Mouse (Mus musculus) left cerebral cortex, adult 2 months (tissue): ENCODE results near the gene Agpat4. TPM values are rescaled to one million over a fixed set of nuclear protein-coding genes. Genes with fewer than 3 reads are reported as not detected.
A peak's percentile ranks its signal among the peaks of the same experiment; 100 is the strongest.

ENCODE experiments used
- DNase-seq, 2 experiments: peaks; one replicate each; pipeline ENCODE4 v3.0.0; 2021 to 2022; ENCODE audit warnings: low spot score in 2 of 2, mixed read lengths in 1 of 2; ENCODE audit errors: extremely low spot score in 1 of 2
- H3K27ac ChIP-seq: fragments of 200-600 bp; 2 replicates; pipeline ENCODE4 v1.8.1; 2022
- H3K4me3 ChIP-seq: fragments of 200-600 bp; 2 replicates; pipeline ENCODE4 v1.8.1; 2022
- CTCF ChIP-seq: fragments of 200-600 bp; IDR thresholded peaks from 2 replicates; pipeline ENCODE4 v1.8.1; 2022; ENCODE audit warnings: antibody characterized with exemption, mild to moderate bottlenecking, moderate library complexity
- intact Hi-C: fragments of 180-260 bp; cut with DNase I; formaldehyde crosslinking; loops from one replicate; pipeline ENCODE4 v1.15.1; 2025
- total RNA-seq, 2 experiments: library from RNA; stranded (reverse); gene quantifications; 2 replicates each; pipeline ENCODE4 v1.2.3; 2021

Agpat4 gene
- total RNA-seq, 2 experiments from 2014 or later: 55.8 to 59.3 TPM

- no peak for TF ChIP-seq CTCF
- intact Hi-C loops: no loop called here
- no peak for DNase-seq
- H3K4me3 ChIP-seq: no peak overlapping the region
- H3K27ac ChIP-seq: no peak overlapping the region
Measured at GRCm38 (mm10) chr17:12127056-12127455, 8.6 kb downstream of the Agpat4 start.

GRCm38 (mm10) chr17:12128976-12129375 is 10.5 kb downstream of the Agpat4 start:
- no peak overlapping the region for H3K27ac ChIP-seq
- no peak for DNase-seq
- intact Hi-C loops: no loop called here
- TF ChIP-seq CTCF: no peak
- H3K4me3 ChIP-seq: no peak overlapping the region

GRCm38 (mm10) chr17:12131171-12131570 is 12.7 kb downstream of the Agpat4 start:
- no peak for DNase-seq
- intact Hi-C loops: no loop called here
- Histone ChIP-seq H3K4me3 (no peak overlapping the region), H3K27ac (no peak overlapping the region)
- no peak for TF ChIP-seq CTCF

- Histone ChIP-seq H3K4me3 (no peak overlapping the region), H3K27ac (no peak overlapping the region)
- intact Hi-C loops: no loop called here
- no peak for DNase-seq
- no peak for TF ChIP-seq CTCF
Measured at GRCm38 (mm10) chr17:12131581-12131980, 13.1 kb downstream of the Agpat4 start.

GRCm38 (mm10) chr17:12132904-12133303 is 14.4 kb downstream of the Agpat4 start:
- no peak for DNase-seq
- Histone ChIP-seq H3K4me3 (no peak overlapping the region), H3K27ac (no peak overlapping the region)
- TF ChIP-seq CTCF: no peak
- intact Hi-C loops: no loop called here

GRCm38 (mm10) chr17:12133985-12134384 is 15.5 kb downstream of the Agpat4 start:
- TF ChIP-seq CTCF: no peak
- Histone ChIP-seq H3K4me3 (no peak overlapping the region), H3K27ac (no peak overlapping the region)
- intact Hi-C loops: no loop called here
- no peak for DNase-seq

- DNase-seq: no peak
- TF ChIP-seq CTCF: no peak
- H3K4me3 ChIP-seq: no peak overlapping the region
- H3K27ac ChIP-seq: no peak overlapping the region
- intact Hi-C loops: no loop called here
Measured at GRCm38 (mm10) chr17:12134975-12135633, 16.6 kb downstream of the Agpat4 start.

GRCm38 (mm10) chr17:12138355-12138754 is 19.9 kb downstream of the Agpat4 start:
- DNase-seq: no peak
- H3K27ac ChIP-seq: no peak overlapping the region
- intact Hi-C loops: no loop called here
- no peak for TF ChIP-seq CTCF
- no peak overlapping the region for H3K4me3 ChIP-seq

- peak overlapping the region; percentile 51; the same call in 1 of the 2 replicates for H3K27ac ChIP-seq
- no peak for DNase-seq
- TF ChIP-seq CTCF: no peak
Measured at GRCm38 (mm10) chr17:12143948-12144364, 25.5 kb downstream of the Agpat4 start.

GRCm38 (mm10) chr17:12146132-12146681 is 27.7 kb downstream of the Agpat4 start:
- Histone ChIP-seq H3K27ac (peak overlapping the region; percentile 24; the same call in 1 of the 2 replicates), H3K4me3 (no peak overlapping the region)
- DNase-seq: peak in 1 of 2 experiments; percentile 37
- intact Hi-C loops: loop anchor here (1.0 kb wide), 1 partner anchor 18 kb away; no protein-coding TSS in a partner anchor
- TF ChIP-seq CTCF: no peak

More at GRCm38 (mm10) chr17:12143948-12144364, 25.5 kb downstream of the Agpat4 start:
- no peak overlapping the region for H3K4me3 ChIP-seq
- intact Hi-C loops: no loop called here

GRCm38 (mm10) chr17:12147830-12148229 is 29.3 kb downstream of the Agpat4 start:
- Histone ChIP-seq H3K4me3 (no peak overlapping the region), H3K27ac (no peak overlapping the region)
- intact Hi-C loops: no loop called here
- TF ChIP-seq CTCF: no peak
- DNase-seq: no peak

GRCm38 (mm10) chr17:12149232-12149861 is 30.8 kb downstream of the Agpat4 start:
- Histone ChIP-seq H3K4me3 (no peak overlapping the region), H3K27ac (no peak overlapping the region)
- intact Hi-C loops: no loop called here
- no peak for TF ChIP-seq CTCF
- no peak for DNase-seq
